13 mouse cellular contexts compared by ENCODE assay signal in genomic region chr13:51937898-51938297, GRCm38 (mm10).
"Had no signal": no experiment of that assay in that cellular context is flagged by ENCODE, and none has a peak within 500 bp of the region (broad histone marks: within the 10 kb centered on the region; RNA-seq: fewer than 3 reads in every experiment).

No protein-coding gene starts in this region.

- H3K27me3 ChIP-seq: stomach, embryonic 15.5 days had no signal

- H3K36me3 ChIP-seq: hindbrain, embryonic 12.5 days; midbrain, embryonic 13.5 days; stomach, embryonic 15.5 days had no signal

- ATAC-seq: hindbrain, postnatal 0 days; midbrain, embryonic 13.5 days had no signal

- DNase-seq: kidney, adult 11 months; kidney, adult 9 months; kidney, postnatal 36 days; liver; lung, adult 18-20 months; right cerebral cortex, postnatal 4 days had no signal

- H3K4me1 ChIP-seq: hindbrain, embryonic 12.5 days; stomach, embryonic 15.5 days had no signal

- H3K4me3 ChIP-seq: hindbrain, embryonic 12.5 days; layer of hippocampus, adult 2 months; midbrain, embryonic 13.5 days; stomach, embryonic 15.5 days had no signal

- H3K4me2 ChIP-seq: hindbrain, embryonic 12.5 days; midbrain, embryonic 13.5 days; stomach, embryonic 15.5 days had no signal

- H3K9me3 ChIP-seq: hindbrain, embryonic 12.5 days; midbrain, embryonic 13.5 days; stomach, embryonic 15.5 days had no signal

- H3K9ac ChIP-seq: hindbrain, embryonic 12.5 days; liver, embryonic 14.5 days; midbrain, embryonic 13.5 days; stomach, embryonic 15.5 days had no signal

- H3K27ac ChIP-seq: hindbrain, embryonic 12.5 days; hindbrain, postnatal 0 days; kidney, postnatal 0 days; layer of hippocampus, adult 2 months; liver, embryonic 14.5 days; midbrain, embryonic 13.5 days; stomach, embryonic 15.5 days had no signal
